Mouse (Mus musculus) brain, embryonic 14.5 days (tissue): ENCODE data around the gene Brdt.

ENCODE experiments used
- CTCF ChIP-seq: fragments of 200-500 bp; IDR thresholded peaks from 2 replicates; pipeline ENCODE4 v1.5.1; 2012; ENCODE audit warnings: inconsistent platforms, mild to moderate bottlenecking, moderate library complexity, borderline replicate concordance; ENCODE audit not compliant: insufficient read depth, insufficient read length; ENCODE audit errors: extremely low read depth
- POLR2A ChIP-seq: fragments of 200-500 bp; IDR thresholded peaks from 2 replicates; pipeline ENCODE4 v1.6.1; 2012; ENCODE audit warnings: mild to moderate bottlenecking, inconsistent platforms, borderline replicate concordance; ENCODE audit not compliant: poor library complexity, insufficient read depth, insufficient read length, severe bottlenecking; ENCODE audit errors: extremely low read depth

GRCm38 (mm10) chr5:107340404-107340803 lies 9.4 kb downstream of the Brdt start:
- no peak for TF ChIP-seq POLR2A
- no peak for TF ChIP-seq CTCF
